Mouse (Mus musculus): ENCODE data around the gene Rxfp2. TPM values are rescaled to one million over a fixed set of nuclear protein-coding genes. Genes with fewer than 3 reads are reported as not detected.

The Rxfp2 gene
- polyA plus RNA-seq, 1 experiment from 2014 or later: 4.3 TPM

GRCm38 (mm10) chr5:150044533-150044932, 26.1 kb downstream of the Rxfp2 start:
- WGBS: 81% methylated on average over 2 of the region's 2 CpGs
- Histone ChIP-seq H3K27ac (no peak overlapping the region), H3K4me3 (replicated peaks) (no peak overlapping the region), H3K4me1 (0 out of 2 replicates have a peak, but pooled peaks cover 6% of the 10 kb centered on the region), H3K9ac (no peak overlapping the region), H3K36me3 (no peaks in the 10 kb centered on the region), H3K9me3 (replicated peaks) (no peaks in the 10 kb centered on the region), H3K27me3 (no peaks in the 10 kb centered on the region), H3K4me2 (no peak overlapping the region)
- no peak for ATAC-seq (replicated peaks; ENCODE audit: low FRiP score)

DNA sequence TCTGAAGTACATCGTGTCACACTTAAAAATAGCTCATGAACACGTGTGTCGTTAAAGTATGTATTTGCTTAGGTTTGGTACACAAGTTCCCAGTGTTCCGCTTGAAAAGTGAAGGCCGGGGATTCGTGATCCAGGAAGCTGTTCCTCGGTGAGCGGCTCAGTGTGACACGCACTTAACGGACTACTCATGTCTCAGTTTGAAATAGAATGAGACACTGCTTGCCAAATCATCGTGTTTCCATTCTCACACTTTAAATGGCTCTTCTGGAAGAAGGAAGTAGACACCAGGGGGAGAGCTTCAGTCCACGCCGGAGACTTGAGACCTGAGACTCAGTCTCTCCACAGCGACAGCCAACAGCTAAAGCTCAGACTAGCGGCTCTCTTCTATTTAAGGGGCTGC, 28.0 kb downstream of the Rxfp2 start:
- H3K27me3 ChIP-seq: no peaks in the 10 kb centered on the region
- no peak overlapping the region for H3K9ac ChIP-seq
- no peak overlapping the region for H3K4me3 ChIP-seq (replicated peaks)
- H3K9me3 ChIP-seq (replicated peaks): no peaks in the 10 kb centered on the region
- H3K27ac ChIP-seq: no peak overlapping the region
- no peaks in the 10 kb centered on the region for H3K36me3 ChIP-seq
- peaks cover 17% of the 10 kb centered on the region for H3K4me1 ChIP-seq
- no peak overlapping the region for H3K4me2 ChIP-seq
- ATAC-seq (replicated peaks; ENCODE audit: low FRiP score): no peak
- WGBS: 41% methylated on average over 15 of the region's 15 CpGs

DNA sequence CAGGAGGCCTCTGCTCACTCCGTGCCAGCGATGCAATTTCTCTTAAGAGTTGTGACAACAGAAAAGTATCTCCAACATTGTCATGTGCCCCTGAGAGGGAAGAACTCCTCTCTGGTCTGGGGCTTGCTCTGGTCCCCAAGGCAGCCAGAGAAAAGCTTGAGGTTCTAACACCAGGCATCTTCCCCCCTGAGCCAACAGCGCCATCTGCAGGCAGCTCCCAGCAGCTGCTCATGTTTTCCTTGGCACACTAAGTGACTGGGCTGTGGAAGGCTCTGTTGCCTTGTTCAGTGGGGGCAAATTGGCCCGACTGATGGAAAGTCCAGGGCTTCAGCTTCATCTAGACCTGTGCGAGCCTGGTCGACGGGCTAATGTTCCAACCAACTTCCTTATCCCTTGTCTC, 31.5 kb downstream of the Rxfp2 start:
- ATAC-seq (replicated peaks; ENCODE audit: low FRiP score): no peak

GRCm38 (mm10) chr5:150051828-150052227, 33.4 kb downstream of the Rxfp2 start:
- H3K9ac ChIP-seq: no peak overlapping the region
- H3K36me3 ChIP-seq: no peaks in the 10 kb centered on the region
- no peaks in the 10 kb centered on the region for H3K9me3 ChIP-seq (replicated peaks)
- H3K27me3 ChIP-seq: no peaks in the 10 kb centered on the region
- no peak overlapping the region for H3K4me3 ChIP-seq (replicated peaks)
- 43% methylated on average over 5 of the region's 5 CpGs for WGBS
- no peak overlapping the region for H3K27ac ChIP-seq
- peaks cover 28% of the 10 kb centered on the region for H3K4me1 ChIP-seq
- H3K4me2 ChIP-seq: peak overlapping the region; percentile 12; the same call in 1 of the 2 replicates
- ATAC-seq (replicated peaks; ENCODE audit: low FRiP score): no peak

More for the DNA sequence above, 31.5 kb downstream of the Rxfp2 start:
- Histone ChIP-seq H3K4me1 (peaks cover 22% of the 10 kb centered on the region), H3K27ac (no peak overlapping the region), H3K9me3 (replicated peaks) (no peaks in the 10 kb centered on the region), H3K36me3 (no peaks in the 10 kb centered on the region), H3K27me3 (no peaks in the 10 kb centered on the region), H3K4me2 (no peak overlapping the region), H3K4me3 (replicated peaks) (no peak overlapping the region), H3K9ac (no peak overlapping the region)
- WGBS: 56% methylated on average over 7 of the region's 7 CpGs

DNA sequence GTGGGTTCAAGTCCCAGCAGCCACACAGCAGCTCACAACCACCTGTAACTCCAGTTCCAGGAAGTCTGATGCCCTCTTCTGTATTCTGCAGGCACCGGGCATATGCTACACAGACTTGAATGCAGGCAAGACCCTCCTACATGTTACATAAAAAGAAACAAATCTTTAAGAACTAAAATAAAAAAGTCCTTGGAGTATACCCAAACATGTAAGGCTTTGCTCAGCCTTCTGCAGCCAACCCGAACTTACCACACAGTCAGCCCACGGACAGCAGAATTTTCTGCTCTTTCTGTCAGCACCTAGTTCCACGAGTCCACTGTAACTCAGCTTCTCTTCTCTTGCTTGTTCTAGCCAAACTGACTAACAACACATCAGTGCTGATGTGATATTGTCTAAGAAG, 34.8 kb downstream of the Rxfp2 start:
- ATAC-seq (replicated peaks; ENCODE audit: low FRiP score): no peak
- peaks cover 25% of the 10 kb centered on the region for H3K4me1 ChIP-seq
- no peak overlapping the region for H3K4me2 ChIP-seq
- H3K36me3 ChIP-seq: no peaks in the 10 kb centered on the region
- H3K9ac ChIP-seq: no peak overlapping the region
- H3K4me3 ChIP-seq (replicated peaks): no peak overlapping the region
- no peak overlapping the region for H3K27ac ChIP-seq
- 87% methylated on average over 4 of the region's 4 CpGs for WGBS
- H3K27me3 ChIP-seq: no peaks in the 10 kb centered on the region
- no peaks in the 10 kb centered on the region for H3K9me3 ChIP-seq (replicated peaks)

- no peak for ATAC-seq (replicated peaks; ENCODE audit: low FRiP score)
These were observed 35.5 kb downstream of the Rxfp2 start for GRCm38 (mm10) chr5:150053956-150054355.

GRCm38 (mm10) chr5:150055322-150055721, 36.8 kb downstream of the Rxfp2 start:
- 85% methylated on average over 1 of the region's 1 CpGs for WGBS
- no peak overlapping the region for H3K9ac ChIP-seq
- H3K9me3 ChIP-seq (replicated peaks): no peaks in the 10 kb centered on the region; the same call in 1 of the 2 replicates
- no peaks in the 10 kb centered on the region for H3K36me3 ChIP-seq
- no peak for ATAC-seq (replicated peaks; ENCODE audit: low FRiP score)
- H3K4me2 ChIP-seq: no peak overlapping the region
- no peak overlapping the region for H3K4me3 ChIP-seq (replicated peaks)
- H3K27me3 ChIP-seq: no peaks in the 10 kb centered on the region
- peaks cover 16% of the 10 kb centered on the region; the same call in 1 of the 2 replicates for H3K4me1 ChIP-seq
- H3K27ac ChIP-seq: no peak overlapping the region

More at GRCm38 (mm10) chr5:150053956-150054355, 35.5 kb downstream of the Rxfp2 start:
- Histone ChIP-seq H3K9me3 (replicated peaks) (no peaks in the 10 kb centered on the region; the same call in 1 of the 2 replicates), H3K27ac (no peak overlapping the region), H3K27me3 (no peaks in the 10 kb centered on the region), H3K36me3 (no peaks in the 10 kb centered on the region), H3K4me3 (replicated peaks) (no peak overlapping the region), H3K4me2 (no peak overlapping the region), H3K9ac (no peak overlapping the region), H3K4me1 (peaks cover 25% of the 10 kb centered on the region)
- WGBS: 82% methylated on average over 7 of the region's 7 CpGs

GRCm38 (mm10) chr5:150056056-150056455, 37.6 kb downstream of the Rxfp2 start:
- 60% methylated on average over 5 of the region's 5 CpGs for WGBS
- Histone ChIP-seq H3K9ac (no peak overlapping the region), H3K4me3 (replicated peaks) (no peak overlapping the region), H3K27me3 (no peaks in the 10 kb centered on the region), H3K4me1 (peaks cover 15% of the 10 kb centered on the region; the same call in 1 of the 2 replicates), H3K27ac (no peak overlapping the region), H3K4me2 (0 out of 2 replicates have a peak overlapping the region, but pooled peaks have one; percentile 15), H3K9me3 (replicated peaks) (no peaks in the 10 kb centered on the region; the same call in 1 of the 2 replicates), H3K36me3 (no peaks in the 10 kb centered on the region)
- peak; percentile 83; the same call in 1 of the 2 replicates for ATAC-seq (replicated peaks; ENCODE audit: low FRiP score)

- 0 out of 2 replicates have a peak, but pooled peaks cover 6% of the 10 kb centered on the region for H3K4me1 ChIP-seq
- 82% methylated on average over 5 of the region's 5 CpGs for WGBS
- H3K9ac ChIP-seq: no peak overlapping the region
- no peak overlapping the region for H3K4me3 ChIP-seq (replicated peaks)
- H3K36me3 ChIP-seq: no peaks in the 10 kb centered on the region
- H3K27me3 ChIP-seq: no peaks in the 10 kb centered on the region
- no peaks in the 10 kb centered on the region; the same call in 1 of the 2 replicates for H3K9me3 ChIP-seq (replicated peaks)
- no peak overlapping the region for H3K4me2 ChIP-seq
- no peak overlapping the region for H3K27ac ChIP-seq
- no peak for ATAC-seq (replicated peaks; ENCODE audit: low FRiP score)
These were observed 40.4 kb downstream of the Rxfp2 start for GRCm38 (mm10) chr5:150058845-150059244.

DNA sequence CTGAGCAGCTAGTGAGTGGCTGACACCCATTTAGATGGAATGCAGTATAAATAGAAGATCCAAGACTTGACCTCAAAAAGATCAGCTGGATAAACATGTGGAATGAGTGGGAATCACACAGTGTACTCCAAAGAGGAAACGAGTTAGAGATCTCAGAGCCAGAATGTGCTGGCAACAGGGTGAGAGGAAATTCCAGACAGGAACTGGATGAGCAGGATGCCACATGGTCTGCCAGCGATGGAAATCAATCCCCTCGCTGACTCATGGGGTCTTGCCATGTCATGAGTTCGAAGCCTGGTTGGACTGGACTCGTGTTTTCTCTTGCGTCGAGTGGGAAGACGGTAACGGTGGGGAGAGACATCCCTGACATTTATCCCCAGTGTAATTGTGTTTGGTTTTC, 41.0 kb downstream of the Rxfp2 start:
- no peaks in the 10 kb centered on the region for H3K36me3 ChIP-seq
- H3K4me3 ChIP-seq (replicated peaks): no peak overlapping the region
- H3K9me3 ChIP-seq (replicated peaks): no peaks in the 10 kb centered on the region; the same call in 1 of the 2 replicates
- no peak overlapping the region for H3K27ac ChIP-seq
- H3K9ac ChIP-seq: no peak overlapping the region
- 87% methylated on average over 9 of the region's 9 CpGs for WGBS
- ATAC-seq (replicated peaks; ENCODE audit: low FRiP score): no peak
- no peaks in the 10 kb centered on the region for H3K27me3 ChIP-seq
- H3K4me1 ChIP-seq: 0 out of 2 replicates have a peak, but pooled peaks cover 6% of the 10 kb centered on the region
- no peak overlapping the region for H3K4me2 ChIP-seq

- no peak for ATAC-seq (replicated peaks; ENCODE audit: low FRiP score)
- H3K27ac ChIP-seq: no peak overlapping the region
These were observed 42.6 kb downstream of the Rxfp2 start for GRCm38 (mm10) chr5:150061086-150061485.

GRCm38 (mm10) chr5:150064286-150064685, 45.8 kb downstream of the Rxfp2 start:
- Histone ChIP-seq H3K27ac (no peak overlapping the region), H3K9me3 (replicated peaks) (no peaks in the 10 kb centered on the region), H3K4me3 (replicated peaks) (no peak overlapping the region), H3K4me2 (no peak overlapping the region), H3K4me1 (no peaks in the 10 kb centered on the region), H3K27me3 (no peaks in the 10 kb centered on the region), H3K36me3 (no peaks in the 10 kb centered on the region), H3K9ac (no peak overlapping the region)
- 77% methylated on average over 10 of the region's 10 CpGs for WGBS
- no peak for ATAC-seq (replicated peaks; ENCODE audit: low FRiP score)

More at GRCm38 (mm10) chr5:150061086-150061485, 42.6 kb downstream of the Rxfp2 start:
- Histone ChIP-seq H3K27me3 (no peaks in the 10 kb centered on the region), H3K4me2 (no peak overlapping the region), H3K9ac (no peak overlapping the region), H3K9me3 (replicated peaks) (no peaks in the 10 kb centered on the region; the same call in 1 of the 2 replicates), H3K4me3 (replicated peaks) (no peak overlapping the region), H3K36me3 (no peaks in the 10 kb centered on the region), H3K4me1 (0 out of 2 replicates have a peak, but pooled peaks cover 3% of the 10 kb centered on the region)
- WGBS: 81% methylated on average over 9 of the region's 9 CpGs

- H3K9ac ChIP-seq: no peak overlapping the region
- H3K4me3 ChIP-seq (replicated peaks): no peak overlapping the region
- H3K9me3 ChIP-seq (replicated peaks): no peaks in the 10 kb centered on the region
- no peak for ATAC-seq (replicated peaks; ENCODE audit: low FRiP score)
- WGBS: 20% methylated on average over 10 of the region's 10 CpGs
- H3K27ac ChIP-seq: no peak overlapping the region
- peak overlapping the region; percentile 40; the same call in 1 of the 2 replicates for H3K4me2 ChIP-seq
- H3K36me3 ChIP-seq: no peaks in the 10 kb centered on the region
- H3K4me1 ChIP-seq: 0 out of 2 replicates have a peak, but pooled peaks cover 2% of the 10 kb centered on the region
- H3K27me3 ChIP-seq: no peaks in the 10 kb centered on the region
These were observed 51.6 kb downstream of the Rxfp2 start for GRCm38 (mm10) chr5:150070086-150070485.

Measured in kidney, embryonic 15.5 days (tissue).